9 mouse cellular contexts compared by ENCODE assay signal in genomic region chr15:77344127-77345125, GRCm38 (mm10). TPM values are rescaled to one million over a fixed set of nuclear protein-coding genes. Genes with fewer than 3 reads are reported as not detected.
DNase-seq lines count a peak whose midpoint lies in the region; ATAC-seq and TF ChIP-seq lines count a peak whose summit lies in the region.
"Had no signal": no experiment of that assay in that cellular context is flagged by ENCODE, and none has a peak within 500 bp of the region (broad histone marks: within the 10 kb centered on the region; RNA-seq: fewer than 3 reads in every experiment).

No protein-coding gene starts in this region.

- H3K27me3 ChIP-seq in embryonic facial prominence, embryonic 10.5 days (replicated peaks; ENCODE audit: low read depth, poor library complexity, severe bottlenecking) = no peaks in the 10 kb centered on the region
- no peaks in the 10 kb centered on the region for H3K27me3 ChIP-seq in hindbrain, embryonic 15.5 days
- H3K27me3 ChIP-seq in midbrain, embryonic 12.5 days = peaks cover 3% of the 10 kb centered on the region

- WGBS in embryonic facial prominence, embryonic 10.5 days = 21% methylated on average over 17 of the region's 17 CpGs
- 35% methylated on average over 17 of the region's 17 CpGs for WGBS in hindbrain, embryonic 15.5 days
- WGBS in midbrain, embryonic 12.5 days = 53% methylated on average over 17 of the region's 17 CpGs

- H3K36me3 ChIP-seq in embryonic facial prominence, embryonic 10.5 days (replicated peaks) = no peaks in the 10 kb centered on the region
- no peaks in the 10 kb centered on the region for H3K36me3 ChIP-seq in hindbrain, embryonic 15.5 days
- H3K36me3 ChIP-seq in midbrain, embryonic 12.5 days = no peaks in the 10 kb centered on the region

- H3K27ac ChIP-seq in embryonic facial prominence, embryonic 10.5 days (replicated peaks) = peak overlapping the region; percentile 85
- peak overlapping the region; percentile 56 for H3K27ac ChIP-seq in hindbrain, embryonic 15.5 days (replicated peaks)
- peak overlapping the region; percentile 49 for H3K27ac ChIP-seq in midbrain, embryonic 12.5 days (replicated peaks)
- no peak overlapping the region for H3K27ac ChIP-seq in layer of hippocampus, adult 2 months
- H3K27ac ChIP-seq: macrophage had no signal

- peak overlapping the region; percentile 48 for H3K4me2 ChIP-seq in hindbrain, embryonic 15.5 days
- no peak overlapping the region for H3K4me2 ChIP-seq in midbrain, embryonic 12.5 days (replicated peaks)

- ATAC-seq in hindbrain, embryonic 15.5 days (ENCODE audit: low FRiP score, low read depth) = 0 out of 2 replicates have a peak, but pooled peaks have one; percentile 9
- no peak for ATAC-seq in midbrain, embryonic 12.5 days (ENCODE audit: low FRiP score, low read depth)
- no peak for ATAC-seq in megakaryocyte progenitor cell, adult 5-6 weeks (replicated peaks; ENCODE audit: poor library complexity)

- H3K4me1 ChIP-seq in embryonic facial prominence, embryonic 10.5 days = peaks cover 55% of the 10 kb centered on the region
- peaks cover 21% of the 10 kb centered on the region for H3K4me1 ChIP-seq in hindbrain, embryonic 15.5 days (replicated peaks)
- H3K4me1 ChIP-seq in midbrain, embryonic 12.5 days = peaks cover 18% of the 10 kb centered on the region

- H3K9ac ChIP-seq in hindbrain, embryonic 15.5 days = no peak overlapping the region
- H3K9ac ChIP-seq in midbrain, embryonic 12.5 days (replicated peaks) = no peak overlapping the region

- no peaks in the 10 kb centered on the region; the same call in 1 of the 2 replicates for H3K9me3 ChIP-seq in embryonic facial prominence, embryonic 10.5 days
- no peaks in the 10 kb centered on the region for H3K9me3 ChIP-seq in hindbrain, embryonic 15.5 days
- no peaks in the 10 kb centered on the region for H3K9me3 ChIP-seq in midbrain, embryonic 12.5 days

- H3K4me3 ChIP-seq in embryonic facial prominence, embryonic 10.5 days = peak overlapping the region; percentile 42
- H3K4me3 ChIP-seq in hindbrain, embryonic 15.5 days = no peak overlapping the region
- H3K4me3 ChIP-seq in midbrain, embryonic 12.5 days = no peak overlapping the region
- no peak overlapping the region for H3K4me3 ChIP-seq in layer of hippocampus, adult 2 months

- TF ChIP-seq CTCF in layer of hippocampus, adult 2 months (conservative IDR thresholded peaks at IDR 0.05) = no peak

- peak; percentile 58 to 67 for DNase-seq in cerebellum, postnatal 14 days
- DNase-seq in cerebellum, postnatal 4 days (ENCODE audit: low spot score in 2 of 2) = no peak
- DNase-seq in embryonic facial prominence, embryonic 10.5 days (ENCODE audit: low spot score) = peak; percentile 50
- DNase-seq in layer of hippocampus, adult 2 months (ENCODE audit: low spot score in 2 of 2) = no peak
- DNase-seq in urinary bladder, postnatal 36 days (ENCODE audit: low spot score in 2 of 2) = no peak

RNA-seq across cellular contexts. Expression of gene Rbfox2, which starts 37.6 kb away (rescaled TPM):
- polyA plus RNA-seq in embryonic facial prominence, embryonic 10.5 days (2016; fragmentation: Nextera tagmentation; extraction: Ambion mirVana) = 60.7 and 61.9 TPM in 2 replicates
- 140 and 151 TPM in 2 replicates for polyA plus RNA-seq in hindbrain, embryonic 15.5 days (2015; fragmentation: Nextera tagmentation; extraction: Ambion mirVana)
- 118 and 130 TPM in 2 replicates for polyA plus RNA-seq in midbrain, embryonic 12.5 days (2016; fragmentation: Nextera tagmentation; extraction: Ambion mirVana)
- 100 to 1,000 TPM; 243 TPM for total RNA-seq in layer of hippocampus, adult 2 months (2021)
- total RNA-seq in megakaryocyte progenitor cell, adult 5-6 weeks (2015) = 0.22 and 0.32 TPM in 2 replicates
- total RNA-seq in megakaryocyte progenitor cell, adult 5-6 weeks (2017) = 0.54 and 0.87 TPM in 2 replicates

RNA-seq across cellular contexts. Expression of gene Apol7a, which starts 54.5 kb away (rescaled TPM):
- polyA plus RNA-seq in embryonic facial prominence, embryonic 10.5 days (2016; fragmentation: Nextera tagmentation; extraction: Ambion mirVana) = not detected in 2 replicates
- polyA plus RNA-seq in hindbrain, embryonic 15.5 days (2015; fragmentation: Nextera tagmentation; extraction: Ambion mirVana) = 0.07 TPM in 1 of 2 replicates, not detected in the other
- not detected in 2 replicates for polyA plus RNA-seq in midbrain, embryonic 12.5 days (2016; fragmentation: Nextera tagmentation; extraction: Ambion mirVana)
- not detected for total RNA-seq in layer of hippocampus, adult 2 months (2021)
- not detected in 2 replicates for total RNA-seq in megakaryocyte progenitor cell, adult 5-6 weeks (2015)
- not detected in 2 replicates for total RNA-seq in megakaryocyte progenitor cell, adult 5-6 weeks (2017)
- polyA plus RNA-seq: macrophage had no signal

Comparison
In these comparisons a context has a peak if more than half of its experiments do, and no peak if none do; other contexts are left out.
1. DNase-seq: peak in cerebellum, postnatal 14 days (2 of 2) and embryonic facial prominence, embryonic 10.5 days (single experiment); none in cerebellum, postnatal 4 days (0 of 2), layer of hippocampus, adult 2 months (0 of 2) and urinary bladder, postnatal 36 days (0 of 2).